Mouse (Mus musculus) lung, adult 2 months (tissue): ENCODE results near the gene Pip4k2c. TPM values are rescaled to one million over a fixed set of nuclear protein-coding genes. Genes with fewer than 3 reads are reported as not detected.
A peak's percentile ranks its signal among the peaks of the same experiment; 100 is the strongest.

Experiments used
- DNase-seq: peaks from one replicate; pipeline ENCODE4 v3.0.0; 2022
- H3K4me1 ChIP-seq: fragments of 200-500 bp; 2 replicates; pipeline ENCODE4 v1.6.1; 2011; ENCODE audit warnings: low read length; ENCODE audit not compliant: control insufficient read depth, insufficient read depth
- H3K4me3 ChIP-seq: fragments of 200-500 bp; replicated peaks from 2 replicates; pipeline ENCODE3; 2011; ENCODE audit warnings: low read depth, mild to moderate bottlenecking, control low read depth, low read length; ENCODE audit errors: extremely low read depth
- CTCF ChIP-seq: fragments of 200-500 bp; IDR thresholded peaks from 2 replicates; pipeline ENCODE4 v1.5.1; 2011; ENCODE audit warnings: mild to moderate bottlenecking, low read length, control low read depth; ENCODE audit not compliant: insufficient read depth
- POLR2A ChIP-seq: fragments of 200-500 bp; IDR thresholded peaks from 2 replicates; pipeline ENCODE4 v1.6.1; 2011; ENCODE audit warnings: low read depth, mild to moderate bottlenecking, control low read depth, low read length, borderline replicate concordance; ENCODE audit errors: extremely low read depth
- WGBS: fragments of 180-500 bp; shearing (Covaris S2); methylation state at CpG from one replicate; pipeline ENCODE4 v1.1.7; 2018; 5-methylcytosine and 5-hydroxymethylcytosine counted together
- polyA plus RNA-seq: library from polyadenylated mRNA; depleted of rRNA; stranded (reverse); fragments of >200 nt; gene quantifications from 2 replicates; pipeline ENCODE4 v1.2.3, GENCODE M21; 2012

Gene Pip4k2c
- polyA plus RNA-seq, 1 experiment, result 45.7 TPM

- TF ChIP-seq POLR2A, result no peak
- 36% methylated on average over 3 of the region's 3 CpGs for WGBS
- Histone ChIP-seq H3K4me3 (no peak overlapping the region), H3K4me1 (peaks cover 3% of the 10 kb centered on the region; the same call in 1 of the 2 replicates)
- no peak for DNase-seq
These were observed 35.2 kb downstream of the Pip4k2c start for GRCm38 (mm10) chr10:127176228-127176627.

DNA sequence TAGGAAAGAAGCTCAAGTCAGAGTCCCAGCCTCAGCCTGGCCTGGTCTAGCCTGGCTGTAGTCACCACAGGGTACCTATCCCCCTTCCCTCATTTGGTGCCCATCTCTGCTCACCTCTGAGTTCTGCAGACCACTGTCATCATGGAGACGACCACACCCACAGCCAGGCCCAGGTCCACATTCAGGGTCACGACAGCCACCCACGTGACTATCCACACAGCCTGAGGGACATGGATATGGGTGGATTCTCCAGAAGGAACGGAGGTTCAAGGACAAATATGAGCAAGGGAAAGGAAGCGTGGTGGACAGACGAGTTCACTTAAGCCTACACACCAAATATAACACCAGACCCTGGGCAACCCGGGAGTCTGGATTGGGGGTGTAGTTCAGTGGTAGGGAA is 37.2 kb downstream of the Pip4k2c start:
- no peak overlapping the region for H3K4me3 ChIP-seq
- DNase-seq, result no peak
- no peak for TF ChIP-seq CTCF
- TF ChIP-seq POLR2A, result no peak
- H3K4me1 ChIP-seq, result peaks cover 8% of the 10 kb centered on the region; the same call in 1 of the 2 replicates
- WGBS, result 79% methylated on average over 7 of the region's 7 CpGs

- TF ChIP-seq POLR2A, result no peak
- TF ChIP-seq CTCF, result no peak
- 82% methylated on average over 16 of the region's 16 CpGs for WGBS
- no peak overlapping the region for H3K4me3 ChIP-seq
- no peak for DNase-seq
- H3K4me1 ChIP-seq, result peaks cover 8% of the 10 kb centered on the region; the same call in 1 of the 2 replicates
These were observed 38.0 kb downstream of the Pip4k2c start for GRCm38 (mm10) chr10:127173148-127174065.

GRCm38 (mm10) chr10:127171631-127172200 is 39.7 kb downstream of the Pip4k2c start:
- WGBS, result 80% methylated on average over 15 of the region's 15 CpGs
- no peak for TF ChIP-seq POLR2A
- TF ChIP-seq CTCF, result no peak
- no peak for DNase-seq
- no peak overlapping the region for H3K4me3 ChIP-seq
- 0 out of 2 replicates have a peak, but pooled peaks cover 5% of the 10 kb centered on the region for H3K4me1 ChIP-seq

GRCm38 (mm10) chr10:127170837-127171272 is 40.5 kb downstream of the Pip4k2c start:
- Histone ChIP-seq H3K4me1 (0 out of 2 replicates have a peak, but pooled peaks cover 5% of the 10 kb centered on the region), H3K4me3 (peak overlapping the region; percentile 38)
- DNase-seq, result peak; percentile 85
- WGBS, result 2% methylated on average over 29 of the region's 29 CpGs
- TF ChIP-seq CTCF, result peak; percentile 64
- no peak for TF ChIP-seq POLR2A

GRCm38 (mm10) chr10:127170002-127170401 is 41.4 kb downstream of the Pip4k2c start:
- Histone ChIP-seq H3K4me1 (0 out of 2 replicates have a peak, but pooled peaks cover 5% of the 10 kb centered on the region), H3K4me3 (no peak overlapping the region)
- 19% methylated on average over 22 of the region's 22 CpGs for WGBS
- DNase-seq, result no peak
- TF ChIP-seq CTCF, result 0 out of 2 replicates have a peak, but pooled peaks have one; percentile 1
- no peak for TF ChIP-seq POLR2A

DNA sequence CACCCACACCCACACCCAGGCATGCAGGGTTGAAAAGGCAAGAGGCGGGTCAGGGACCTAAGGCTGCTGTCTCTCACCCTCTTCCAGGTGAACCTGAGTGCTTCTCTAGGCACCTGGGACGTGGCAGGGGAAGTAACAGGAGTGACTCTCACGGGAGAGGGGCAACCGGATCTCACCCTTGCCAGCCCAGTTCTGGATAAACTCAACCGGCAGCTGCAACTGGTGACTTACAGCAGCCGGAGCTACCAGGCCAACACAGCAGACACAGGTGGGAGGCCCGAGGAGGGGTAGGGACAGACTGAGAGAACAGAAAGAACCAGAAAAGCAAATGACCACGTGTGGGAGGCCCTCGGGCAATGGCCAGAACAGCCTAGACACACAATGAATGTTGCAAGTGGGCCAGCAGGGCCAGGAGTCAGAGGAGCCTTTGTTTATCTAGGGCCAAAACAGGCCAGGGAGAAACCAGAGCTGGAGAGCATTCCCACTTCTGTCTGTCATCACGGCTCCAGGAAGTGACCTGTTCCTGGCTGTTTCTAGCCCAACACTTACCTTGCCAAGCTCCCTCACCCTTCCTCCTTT is 43.7 kb downstream of the Pip4k2c start:
- 35% methylated on average over 10 of the region's 10 CpGs for WGBS
- DNase-seq, result peak; percentile 46
- TF ChIP-seq POLR2A, result no peak
- no peak for TF ChIP-seq CTCF
- peak overlapping the region; percentile 2 for H3K4me3 ChIP-seq
- H3K4me1 ChIP-seq, result peaks cover 9% of the 10 kb centered on the region; the same call in 1 of the 2 replicates

DNA sequence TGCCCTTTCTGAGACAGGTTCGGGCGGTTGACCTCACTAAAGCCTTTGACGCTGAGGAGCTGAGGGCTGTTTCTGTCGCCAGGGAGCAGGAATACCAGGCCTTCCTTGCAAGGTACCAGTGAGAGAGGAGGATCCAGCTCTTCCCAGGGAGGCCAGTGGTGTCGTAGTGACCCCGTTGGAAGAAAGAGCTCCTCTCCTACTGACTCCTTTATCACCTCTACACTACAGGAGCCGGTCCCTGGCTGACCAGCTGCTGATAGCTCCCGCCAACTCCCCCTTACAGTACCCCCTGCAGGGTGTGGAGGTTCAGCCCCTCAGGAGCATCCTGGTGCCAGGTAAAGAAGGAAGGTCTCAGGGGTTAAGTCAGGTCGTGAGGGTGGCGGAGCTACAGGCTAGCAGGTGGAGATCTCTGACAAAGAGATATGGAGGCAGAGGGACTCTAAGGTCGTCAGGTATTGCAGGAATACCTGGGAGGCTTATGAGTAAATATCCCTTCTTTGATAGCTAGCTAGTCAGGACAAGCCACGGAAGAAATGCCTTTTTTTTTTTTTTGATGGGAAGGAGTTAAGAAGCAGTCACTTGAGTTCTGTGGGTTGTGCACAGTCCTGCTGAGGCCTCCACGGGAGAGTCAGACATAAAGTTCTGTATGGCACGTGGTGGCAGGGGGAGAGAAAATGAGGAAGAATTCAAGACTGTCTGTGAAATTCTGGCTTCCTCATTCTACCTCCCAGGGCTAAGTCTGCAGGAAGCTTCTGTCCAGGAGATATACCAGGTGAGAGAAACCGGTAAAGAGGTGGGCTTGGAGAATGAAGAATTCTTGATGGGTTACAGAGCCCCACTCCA is 44.4 kb downstream of the Pip4k2c start:
- no peak for TF ChIP-seq POLR2A
- TF ChIP-seq CTCF, result no peak
- Histone ChIP-seq H3K4me3 (peak overlapping the region; percentile 75), H3K4me1 (peaks cover 9% of the 10 kb centered on the region; the same call in 1 of the 2 replicates)
- DNase-seq, result no peak
- WGBS, result 32% methylated on average over 15 of the region's 15 CpGs

DNA sequence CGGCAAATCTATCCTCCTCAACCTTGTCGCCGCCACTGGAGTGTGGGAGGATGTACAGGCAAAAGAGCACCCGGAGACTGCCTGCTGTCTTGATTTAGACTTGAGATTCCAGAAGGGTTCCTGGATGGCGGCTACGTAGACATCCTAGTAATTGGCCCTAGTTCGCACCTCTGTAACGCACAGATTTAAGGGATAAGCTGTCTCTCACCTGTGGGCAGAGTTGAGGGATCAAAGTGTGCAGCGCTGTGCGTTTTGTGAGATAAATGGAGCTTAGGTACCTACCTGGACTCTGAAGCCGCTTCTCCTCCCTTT is 45.0 kb downstream of the Pip4k2c start:
- WGBS, result 10% methylated on average over 11 of the region's 11 CpGs
- DNase-seq, result no peak
- TF ChIP-seq POLR2A (no peak), CTCF (no peak)
- peaks cover 9% of the 10 kb centered on the region; the same call in 1 of the 2 replicates for H3K4me1 ChIP-seq
- peak overlapping the region; percentile 75 for H3K4me3 ChIP-seq
